In the genomic region with DNA sequence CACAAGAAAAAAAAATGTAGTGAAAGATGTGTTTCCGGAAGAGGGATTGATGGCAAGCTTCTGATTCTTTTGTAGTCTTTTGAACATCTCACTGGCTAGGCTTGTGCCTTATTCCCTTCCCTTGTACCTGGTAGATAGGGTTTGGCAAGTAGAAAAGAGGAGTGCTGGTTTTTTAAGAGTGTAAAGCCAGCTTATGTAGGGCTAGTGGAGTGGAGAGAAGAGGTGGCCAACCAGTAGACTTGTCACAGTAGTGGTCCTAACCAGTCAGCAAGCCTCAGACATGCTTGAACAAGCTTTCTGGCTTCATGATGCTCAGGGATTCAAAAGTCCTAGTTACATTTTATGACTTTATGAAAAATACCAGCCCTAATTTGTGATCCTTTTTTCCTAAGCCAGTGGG, we compare ENCODE assay signal across 19 mouse cellular contexts.
"Had no signal": no experiment of that assay in that cellular context is flagged by ENCODE, and none has a peak within 500 bp of the region (broad histone marks: within the 10 kb centered on the region; RNA-seq: fewer than 3 reads in every experiment).

No protein-coding gene starts in this region.

- H3K9ac ChIP-seq: limb, embryonic 13.5 days; liver, embryonic 15.5 days; midbrain, embryonic 13.5 days; neural tube, embryonic 12.5 days; neural tube, embryonic 15.5 days had no signal

- H3K27me3 ChIP-seq: limb, embryonic 13.5 days; liver, embryonic 15.5 days; midbrain, embryonic 13.5 days; neural tube, embryonic 12.5 days; neural tube, embryonic 15.5 days had no signal

- H3K4me1 ChIP-seq: limb, embryonic 10.5 days; limb, embryonic 13.5 days; midbrain, embryonic 13.5 days; neural tube, embryonic 12.5 days; neural tube, embryonic 15.5 days had no signal

- H3K9me3 ChIP-seq: limb, embryonic 10.5 days; limb, embryonic 13.5 days; liver, embryonic 15.5 days; midbrain, embryonic 13.5 days; neural tube, embryonic 12.5 days; neural tube, embryonic 15.5 days had no signal

- H3K27ac ChIP-seq: kidney, postnatal 0 days; layer of hippocampus, adult 2 months; limb, embryonic 10.5 days; liver, embryonic 15.5 days; macrophage; midbrain, embryonic 13.5 days; neural tube, embryonic 12.5 days; neural tube, embryonic 15.5 days; stomach, postnatal 0 days had no signal

- DNase-seq: kidney, adult 2 months; layer of hippocampus, adult 9-11 months; lung, adult 2 months; right cerebral cortex, adult 18-20 months; right cerebral cortex, postnatal 14 days; right cerebral cortex, postnatal 4 days; thymus, adult 2 months; thymus, postnatal 14 days; thymus, postnatal 4 days had no signal

- H3K4me2 ChIP-seq: limb, embryonic 13.5 days; liver, embryonic 15.5 days; midbrain, embryonic 13.5 days; neural tube, embryonic 12.5 days; neural tube, embryonic 15.5 days had no signal

- H3K4me3 ChIP-seq: layer of hippocampus, adult 2 months; limb, embryonic 10.5 days; limb, embryonic 13.5 days; liver, embryonic 15.5 days; midbrain, embryonic 13.5 days; neural tube, embryonic 12.5 days; neural tube, embryonic 15.5 days had no signal
